Mouse (Mus musculus): ENCODE results near the gene Wdr17.

Wdr17 gene

DNA sequence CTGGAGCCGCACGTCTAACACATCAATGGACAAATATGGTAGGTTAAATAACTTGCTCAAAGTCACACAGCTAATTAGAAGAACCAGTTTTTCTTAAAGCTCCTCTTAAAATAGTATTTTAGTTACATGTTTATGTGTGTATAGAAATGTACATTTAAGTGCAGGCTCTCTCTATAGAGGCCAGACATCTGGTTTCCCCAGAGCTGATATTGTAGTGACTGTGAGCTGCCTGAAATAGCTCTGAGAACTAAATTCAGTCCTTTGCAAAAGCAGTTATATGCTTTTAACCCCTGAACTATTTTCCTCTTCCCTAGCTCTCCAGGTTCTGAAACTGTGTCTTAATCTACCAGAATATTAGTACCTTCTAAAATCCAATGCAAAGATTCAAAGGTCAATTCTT lies 289.6 kb downstream of the Wdr17 start:
- no peak for DNase-seq

DNA sequence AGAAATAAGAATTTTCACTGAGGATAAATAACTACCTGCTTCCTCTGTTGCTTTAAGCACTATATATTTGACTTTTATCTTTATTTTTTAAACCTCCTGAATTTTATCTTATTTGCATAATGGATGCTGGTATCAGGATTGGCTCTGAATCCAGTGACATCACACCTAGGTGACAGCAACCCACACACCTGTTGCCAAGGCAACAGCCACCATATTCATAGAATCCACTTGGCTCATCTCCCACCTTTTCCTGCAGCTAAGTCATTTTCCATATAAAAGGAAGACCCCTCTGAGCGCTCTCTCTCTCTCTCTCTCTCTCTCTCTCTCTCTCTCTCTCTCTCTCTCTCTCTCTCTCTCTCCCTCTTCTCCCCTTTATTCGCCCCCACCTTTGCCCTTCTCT lies 290.0 kb downstream of the Wdr17 start:
- no peak for DNase-seq

DNA sequence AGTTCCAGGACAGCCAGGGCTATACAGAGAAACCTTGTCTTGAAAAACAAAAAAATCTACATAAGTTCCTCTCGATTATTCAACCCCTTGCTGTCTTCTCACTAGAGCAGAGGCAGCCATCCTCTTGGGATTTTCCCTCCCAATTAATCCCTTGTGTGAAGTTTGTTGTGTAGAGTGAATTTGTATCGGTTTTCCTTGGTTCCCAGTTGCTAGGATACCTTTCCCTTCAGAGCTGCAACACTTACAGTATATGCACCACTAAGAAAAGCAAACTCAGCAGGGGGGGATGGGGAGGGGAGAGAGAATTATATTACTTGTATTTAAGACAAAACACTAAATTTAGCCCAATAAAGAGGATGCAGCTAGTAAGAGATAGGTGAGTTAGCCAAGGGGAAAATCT lies 290.9 kb downstream of the Wdr17 start:
- DNase-seq: no peak

DNA sequence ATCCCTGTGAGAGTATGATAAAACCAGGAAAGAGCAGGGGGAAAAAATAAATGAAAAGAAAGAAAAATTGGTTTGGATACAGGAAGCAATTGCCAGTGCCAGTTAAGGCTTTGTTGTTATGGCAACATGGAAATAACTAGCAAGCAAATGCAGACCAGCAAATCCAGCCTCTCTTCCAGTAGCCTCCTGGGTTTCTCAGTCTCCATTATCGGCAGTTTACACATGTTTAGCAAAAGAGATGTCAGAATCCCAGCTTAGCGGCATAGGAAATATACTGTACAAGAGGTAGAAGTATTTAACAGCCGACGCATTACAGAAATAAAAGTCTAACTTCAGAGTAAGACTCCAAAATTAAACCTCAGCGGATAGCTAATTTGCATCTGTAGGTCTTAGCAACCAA lies 292.4 kb downstream of the Wdr17 start:
- DNase-seq: no peak

DNA sequence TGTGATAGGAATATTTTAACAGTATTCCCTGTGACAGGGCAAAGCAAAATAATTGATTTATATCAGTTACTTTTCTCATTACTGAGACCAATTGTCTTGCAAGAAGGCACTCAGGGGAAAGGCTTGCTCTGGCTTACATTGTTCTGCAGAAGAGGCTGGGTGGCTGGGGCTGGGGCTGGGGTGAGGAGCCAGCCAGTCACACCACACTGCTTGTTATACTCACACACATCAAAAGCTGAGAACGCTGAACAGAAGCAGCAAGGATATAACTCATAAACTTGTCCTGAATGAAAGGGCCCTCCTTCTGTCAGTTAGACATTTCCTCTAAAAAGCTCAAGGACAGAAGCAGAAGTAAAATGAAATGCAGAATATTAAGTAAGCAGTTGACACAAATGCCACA lies 304.1 kb downstream of the Wdr17 start:
- no peak for DNase-seq

DNA sequence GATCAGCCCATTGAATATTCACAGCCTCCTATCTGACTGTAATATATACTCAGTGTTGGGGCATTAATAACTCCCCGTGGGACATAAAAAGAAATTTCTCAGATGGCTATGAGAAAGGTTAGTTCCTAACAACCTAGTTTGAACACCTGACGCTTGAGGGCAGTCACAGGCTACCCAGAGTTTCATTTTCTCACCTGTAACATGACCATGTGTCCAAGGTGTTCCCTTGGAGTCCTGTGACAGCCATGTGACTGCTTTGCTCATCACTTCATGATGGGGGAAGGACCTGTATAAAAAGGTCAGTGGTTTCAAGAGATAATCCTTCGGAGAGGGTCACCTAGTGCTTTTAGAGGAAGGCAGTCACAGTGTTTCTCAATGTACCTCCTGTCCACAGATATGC lies 305.5 kb downstream of the Wdr17 start:
- no peak for DNase-seq

Data from embryo, embryonic 11 days (tissue).